Mouse (Mus musculus): ENCODE measurements around the gene Pink1. TPM values are rescaled to one million over a fixed set of nuclear protein-coding genes. Genes with fewer than 3 reads are reported as not detected.

The Pink1 gene
- polyA plus RNA-seq, 1 experiment: 48.1 TPM

- Histone ChIP-seq H3K4me1 (ENCODE audit: control insufficient read depth, insufficient read depth, low read length) (no peaks in the 10 kb centered on the region), H3K4me3 (replicated peaks; ENCODE audit: control insufficient read depth, low read depth, low read length) (no peak overlapping the region), H3K27ac (ENCODE audit: control insufficient read depth, insufficient read depth, low read depth, low read length, poor library complexity) (no peak overlapping the region)
- 90% methylated on average over 6 of the region's 6 CpGs for WGBS
- no peak for TF ChIP-seq POLR2A (IDR thresholded peaks at IDR 0.05; ENCODE audit: borderline replicate concordance, control insufficient read depth, low read depth, low read length)
- TF ChIP-seq CTCF (IDR thresholded peaks at IDR 0.05; ENCODE audit: control insufficient read depth, insufficient read depth, low read length): peak; percentile 37; the same call in 1 of the 2 replicates
These were observed 9.7 kb downstream of the Pink1 start for GRCm38 (mm10) chr4:138316369-138316768.

- TF ChIP-seq POLR2A (IDR thresholded peaks at IDR 0.05; ENCODE audit: borderline replicate concordance, control insufficient read depth, low read depth, low read length): no peak
- peak; percentile 54 for TF ChIP-seq CTCF (IDR thresholded peaks at IDR 0.05; ENCODE audit: control insufficient read depth, insufficient read depth, low read length)
- 73% methylated on average over 9 of the region's 9 CpGs for WGBS
- Histone ChIP-seq H3K4me3 (replicated peaks; ENCODE audit: control insufficient read depth, low read depth, low read length) (no peak overlapping the region), H3K4me1 (ENCODE audit: control insufficient read depth, insufficient read depth, low read length) (no peaks in the 10 kb centered on the region), H3K27ac (ENCODE audit: control insufficient read depth, insufficient read depth, low read depth, low read length, poor library complexity) (no peak overlapping the region)
These were observed 10.3 kb downstream of the Pink1 start for GRCm38 (mm10) chr4:138315781-138316180.

GRCm38 (mm10) chr4:138313795-138314194, 12.3 kb downstream of the Pink1 start:
- TF ChIP-seq POLR2A (IDR thresholded peaks at IDR 0.05; ENCODE audit: borderline replicate concordance, control insufficient read depth, low read depth, low read length): no peak
- TF ChIP-seq CTCF (IDR thresholded peaks at IDR 0.05; ENCODE audit: control insufficient read depth, insufficient read depth, low read length): no peak
- H3K27ac ChIP-seq (ENCODE audit: control insufficient read depth, insufficient read depth, low read depth, low read length, poor library complexity): no peak overlapping the region
- WGBS: 81% methylated on average over 4 of the region's 4 CpGs
- no peak overlapping the region for H3K4me3 ChIP-seq (replicated peaks; ENCODE audit: control insufficient read depth, low read depth, low read length)
- no peaks in the 10 kb centered on the region for H3K4me1 ChIP-seq (ENCODE audit: control insufficient read depth, insufficient read depth, low read length)

GRCm38 (mm10) chr4:138313021-138313420, 13.1 kb downstream of the Pink1 start:
- H3K27ac ChIP-seq (ENCODE audit: control insufficient read depth, insufficient read depth, low read depth, low read length, poor library complexity): no peak overlapping the region
- TF ChIP-seq CTCF (IDR thresholded peaks at IDR 0.05; ENCODE audit: control insufficient read depth, insufficient read depth, low read length) (no peak), POLR2A (IDR thresholded peaks at IDR 0.05; ENCODE audit: borderline replicate concordance, control insufficient read depth, low read depth, low read length) (no peak)
- 87% methylated on average over 11 of the region's 11 CpGs for WGBS
- no peak overlapping the region for H3K4me3 ChIP-seq (replicated peaks; ENCODE audit: control insufficient read depth, low read depth, low read length)
- H3K4me1 ChIP-seq (ENCODE audit: control insufficient read depth, insufficient read depth, low read length): no peaks in the 10 kb centered on the region

- WGBS: 85% methylated on average over 3 of the region's 3 CpGs
- Histone ChIP-seq H3K4me3 (replicated peaks; ENCODE audit: control insufficient read depth, low read depth, low read length) (no peak overlapping the region), H3K27ac (ENCODE audit: control insufficient read depth, insufficient read depth, low read depth, low read length, poor library complexity) (no peak overlapping the region), H3K4me1 (ENCODE audit: control insufficient read depth, insufficient read depth, low read length) (no peaks in the 10 kb centered on the region)
- TF ChIP-seq POLR2A (IDR thresholded peaks at IDR 0.05; ENCODE audit: borderline replicate concordance, control insufficient read depth, low read depth, low read length): no peak
- TF ChIP-seq CTCF (IDR thresholded peaks at IDR 0.05; ENCODE audit: control insufficient read depth, insufficient read depth, low read length): no peak
These were observed 14.0 kb downstream of the Pink1 start for GRCm38 (mm10) chr4:138312105-138312504.

- WGBS: 75% methylated on average over 8 of the region's 8 CpGs
- H3K4me3 ChIP-seq (replicated peaks; ENCODE audit: control insufficient read depth, low read depth, low read length): no peak overlapping the region
These were observed 14.5 kb downstream of the Pink1 start for GRCm38 (mm10) chr4:138311595-138311994.

GRCm38 (mm10) chr4:138310311-138310910, 15.7 kb downstream of the Pink1 start:
- 91% methylated on average over 19 of the region's 19 CpGs for WGBS
- peaks cover 3% of the 10 kb centered on the region; the same call in 1 of the 2 replicates for H3K4me1 ChIP-seq (ENCODE audit: control insufficient read depth, insufficient read depth, low read length)

More at GRCm38 (mm10) chr4:138311595-138311994, 14.5 kb downstream of the Pink1 start:
- Histone ChIP-seq H3K4me1 (ENCODE audit: control insufficient read depth, insufficient read depth, low read length) (no peaks in the 10 kb centered on the region), H3K27ac (ENCODE audit: control insufficient read depth, insufficient read depth, low read depth, low read length, poor library complexity) (no peak overlapping the region)
- TF ChIP-seq CTCF (IDR thresholded peaks at IDR 0.05; ENCODE audit: control insufficient read depth, insufficient read depth, low read length): peak; percentile 89
- TF ChIP-seq POLR2A (IDR thresholded peaks at IDR 0.05; ENCODE audit: borderline replicate concordance, control insufficient read depth, low read depth, low read length): no peak

GRCm38 (mm10) chr4:138307739-138308138, 18.4 kb downstream of the Pink1 start:
- WGBS: 49% methylated on average over 12 of the region's 12 CpGs
- Histone ChIP-seq H3K4me3 (replicated peaks; ENCODE audit: control insufficient read depth, low read depth, low read length) (no peak overlapping the region), H3K4me1 (ENCODE audit: control insufficient read depth, insufficient read depth, low read length) (peaks cover 3% of the 10 kb centered on the region; the same call in 1 of the 2 replicates), H3K27ac (ENCODE audit: control insufficient read depth, insufficient read depth, low read depth, low read length, poor library complexity) (no peak overlapping the region)
- TF ChIP-seq POLR2A (IDR thresholded peaks at IDR 0.05; ENCODE audit: borderline replicate concordance, control insufficient read depth, low read depth, low read length): no peak
- TF ChIP-seq CTCF (IDR thresholded peaks at IDR 0.05; ENCODE audit: control insufficient read depth, insufficient read depth, low read length): no peak

More at GRCm38 (mm10) chr4:138310311-138310910, 15.7 kb downstream of the Pink1 start:
- no peak overlapping the region for H3K4me3 ChIP-seq (replicated peaks; ENCODE audit: control insufficient read depth, low read depth, low read length)
- TF ChIP-seq CTCF (IDR thresholded peaks at IDR 0.05; ENCODE audit: control insufficient read depth, insufficient read depth, low read length): no peak
- no peak for TF ChIP-seq POLR2A (IDR thresholded peaks at IDR 0.05; ENCODE audit: borderline replicate concordance, control insufficient read depth, low read depth, low read length)
- no peak overlapping the region for H3K27ac ChIP-seq (ENCODE audit: control insufficient read depth, insufficient read depth, low read depth, low read length, poor library complexity)

Measured in bone marrow, adult 2 months (tissue).